Mouse (Mus musculus) lung, adult 2 months (tissue): ENCODE measurements around the gene Vmn1r184.
"Not testable (repeated sequence)": the region's sequence is repeated elsewhere in the genome, so short reads cannot be mapped to it uniquely, and the experiment has no call there.

Experiments
- CTCF ChIP-seq: fragments of 200-500 bp; IDR thresholded peaks from 2 replicates; pipeline ENCODE4 v1.5.1; 2011; ENCODE audit warnings: mild to moderate bottlenecking, low read length, control low read depth; ENCODE audit not compliant: insufficient read depth
- POLR2A ChIP-seq: fragments of 200-500 bp; IDR thresholded peaks from 2 replicates; pipeline ENCODE4 v1.6.1; 2011; ENCODE audit warnings: low read depth, mild to moderate bottlenecking, control low read depth, low read length, borderline replicate concordance; ENCODE audit errors: extremely low read depth

- TF ChIP-seq POLR2A, CTCF: not testable (repeated sequence)
Measured at GRCm38 (mm10) chr7:26260034-26260433, at the start of gene Vmn1r184.
